Mouse (Mus musculus): ENCODE results near the gene Dscam.

The Dscam gene

DNA sequence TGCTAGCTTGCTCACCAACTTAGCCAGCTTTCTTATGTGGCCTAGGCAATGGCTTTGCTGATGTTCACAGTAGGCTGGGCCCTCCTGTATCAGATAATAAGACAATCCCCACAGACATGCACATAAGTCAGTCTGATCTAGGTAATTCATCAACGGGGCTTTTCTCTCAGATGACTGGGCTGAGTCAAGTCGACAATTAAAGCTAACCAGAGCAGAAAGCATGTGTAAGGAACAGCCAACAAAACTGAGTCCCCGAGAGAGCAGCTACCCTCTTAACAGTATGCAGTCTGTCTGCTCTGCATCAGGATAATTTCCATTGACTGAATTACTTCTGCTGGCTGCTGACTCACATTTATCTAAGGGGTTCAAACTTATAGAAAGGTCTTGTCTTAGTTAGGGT is 603.1 kb downstream of the Dscam start:
- in situ Hi-C loops (cut with MboI, MseI), result no loop called here

GRCm38 (mm10) chr16:96563350-96564257 is 606.9 kb downstream of the Dscam start:
- in situ Hi-C loops (cut with MboI, MseI), result no loop called here

- in situ Hi-C loops (cut with MboI, MseI), result no loop called here
Measured at GRCm38 (mm10) chr16:96559796-96560195, 610.8 kb downstream of the Dscam start.

GRCm38 (mm10) chr16:96558341-96558740 is 612.2 kb downstream of the Dscam start:
- in situ Hi-C loops (cut with MboI, MseI), result no loop called here

- in situ Hi-C loops (cut with MboI, MseI), result no loop called here
Measured at GRCm38 (mm10) chr16:96556621-96557020, 613.9 kb downstream of the Dscam start.

DNA sequence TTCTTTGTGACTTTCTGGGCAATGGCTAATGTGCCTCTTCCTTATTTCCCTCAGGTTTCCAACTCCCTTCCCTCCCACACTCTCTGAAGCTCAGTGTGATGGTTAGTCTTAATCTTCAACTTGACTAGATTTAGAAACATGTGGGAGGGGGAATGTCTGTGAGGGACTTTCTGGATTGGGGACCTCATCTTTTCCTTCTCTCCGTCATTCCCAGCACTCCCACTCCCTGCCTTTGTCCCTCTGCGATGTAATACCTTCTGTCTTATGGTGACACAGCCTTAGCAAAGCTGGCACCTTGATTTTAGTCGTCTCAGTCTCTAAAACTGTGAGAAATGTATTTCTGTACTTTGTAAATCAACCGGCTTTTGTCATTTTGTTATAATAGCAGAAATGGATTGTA is 615.1 kb downstream of the Dscam start:
- in situ Hi-C loops (cut with MboI, MseI), result no loop called here

GRCm38 (mm10) chr16:96552680-96553079 is 617.9 kb downstream of the Dscam start:
- in situ Hi-C loops (cut with MboI, MseI), result no loop called here

GRCm38 (mm10) chr16:96541056-96541455 is 629.5 kb downstream of the Dscam start:
- in situ Hi-C loops (cut with MboI, MseI), result no loop called here

All from regulatory T cell (primary cell).